Mouse (Mus musculus) neural tube, embryonic 11.5 days (tissue): ENCODE measurements around the gene Sapcd1. TPM values are rescaled to one million over a fixed set of nuclear protein-coding genes. Genes with fewer than 3 reads are reported as not detected.

Experiments used
- ATAC-seq: fragments of 200-750 bp; cut with Nextera tagmentation; 2 replicates; pipeline ENCODE4 v1.8.0; 2017; ENCODE audit warnings: moderate number of reproducible peaks, mild to moderate bottlenecking, moderate TSS enrichment, moderate library complexity; ENCODE audit not compliant: insufficient read depth, low FRiP score, low TSS enrichment
- DNase-seq: peaks from one replicate; pipeline ENCODE4 v3.0.0-alpha.2; 2015; ENCODE audit warnings: low spot score
- H3K27ac ChIP-seq: fragments of 300-500 bp; sonication (generic); 2 replicates; pipeline ENCODE4 v1.5.1; 2014; ENCODE audit warnings: low read depth, mild to moderate bottlenecking, low read length
- H3K27me3 ChIP-seq: fragments of 300-500 bp; sonication (generic); 2 replicates; pipeline ENCODE4 v1.6.1; 2014; ENCODE audit warnings: mild to moderate bottlenecking, low read length, mixed read lengths; ENCODE audit not compliant: control insufficient read depth, insufficient read depth
- H3K36me3 ChIP-seq: fragments of 300-500 bp; sonication (generic); 2 replicates; pipeline ENCODE4 v1.6.1; 2014; ENCODE audit warnings: mild to moderate bottlenecking, low read length, moderate library complexity, mixed read lengths; ENCODE audit not compliant: control insufficient read depth, insufficient read depth
- H3K4me1 ChIP-seq: fragments of 300-500 bp; sonication (generic); 2 replicates; pipeline ENCODE4 v1.6.1; 2014; ENCODE audit warnings: low read length, mixed read lengths; ENCODE audit not compliant: control insufficient read depth, insufficient read depth
- H3K4me2 ChIP-seq: fragments of 300-500 bp; sonication (generic); 2 replicates; pipeline ENCODE4 v1.6.1; 2014; ENCODE audit warnings: low read depth, mild to moderate bottlenecking, moderate library complexity
- H3K4me3 ChIP-seq: fragments of 300-500 bp; sonication (generic); 2 replicates; pipeline ENCODE4 v1.5.1; 2014; ENCODE audit warnings: low read depth, low read length
- H3K9ac ChIP-seq: fragments of 300-500 bp; sonication (generic); 2 replicates; pipeline ENCODE4 v1.6.1; 2014; ENCODE audit warnings: mild to moderate bottlenecking, low read length
- H3K9me3 ChIP-seq: fragments of 300-500 bp; sonication (generic); 2 replicates; pipeline ENCODE4 v1.6.1; 2016; ENCODE audit warnings: low read length; ENCODE audit not compliant: control insufficient read depth
- WGBS: fragments of 180-500 bp; shearing (Covaris S2); extraction: QIAGEN DNeasy Blood & Tissue Kit; methylation state at CpG from one replicate; pipeline ENCODE4 v1.1.7; 2014; 5-methylcytosine and 5-hydroxymethylcytosine counted together
- polyA plus RNA-seq: library from polyadenylated mRNA; unstranded; fragments of >200 nt; fragmentation: Nextera tagmentation; extraction: Ambion mirVana; gene quantifications from 2 replicates; pipeline ENCODE4 v1.2.1, GENCODE M21; 2014

The Sapcd1 gene
- polyA plus RNA-seq, 1 experiment from 2014 or later = 5.2 TPM

DNA sequence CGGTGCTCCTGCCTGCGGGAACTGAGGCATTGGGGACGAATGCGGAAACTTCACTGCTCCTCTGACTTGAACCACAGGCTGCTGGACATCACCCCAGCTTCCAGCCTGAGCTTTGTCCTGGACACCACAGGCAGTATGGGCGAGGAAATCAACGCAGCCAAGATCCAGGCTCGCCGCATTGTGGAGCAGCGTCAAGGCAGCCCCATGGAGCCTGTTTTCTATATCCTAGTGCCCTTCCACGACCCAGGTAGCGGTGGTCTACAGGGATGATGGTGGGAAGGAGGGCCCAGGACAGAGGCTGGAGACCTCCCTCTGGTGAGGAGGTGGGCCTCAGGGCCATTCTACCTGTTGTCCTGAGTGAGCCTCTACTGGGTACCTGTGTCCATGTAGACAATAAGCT, 7.9 kb downstream of the Sapcd1 start:
- H3K27me3 ChIP-seq = no peaks in the 10 kb centered on the region
- H3K27ac ChIP-seq = no peak overlapping the region
- ATAC-seq (no peak), DNase-seq (no peak)
- H3K36me3 ChIP-seq = peaks cover 9% of the 10 kb centered on the region
- no peak overlapping the region for H3K4me2 ChIP-seq
- H3K4me1 ChIP-seq = no peaks in the 10 kb centered on the region
- no peak overlapping the region for H3K4me3 ChIP-seq
- H3K9ac ChIP-seq = no peak overlapping the region
- 78% methylated on average over 11 of the region's 11 CpGs for whole genome bisulfite sequencing
- no peaks in the 10 kb centered on the region for H3K9me3 ChIP-seq

DNA sequence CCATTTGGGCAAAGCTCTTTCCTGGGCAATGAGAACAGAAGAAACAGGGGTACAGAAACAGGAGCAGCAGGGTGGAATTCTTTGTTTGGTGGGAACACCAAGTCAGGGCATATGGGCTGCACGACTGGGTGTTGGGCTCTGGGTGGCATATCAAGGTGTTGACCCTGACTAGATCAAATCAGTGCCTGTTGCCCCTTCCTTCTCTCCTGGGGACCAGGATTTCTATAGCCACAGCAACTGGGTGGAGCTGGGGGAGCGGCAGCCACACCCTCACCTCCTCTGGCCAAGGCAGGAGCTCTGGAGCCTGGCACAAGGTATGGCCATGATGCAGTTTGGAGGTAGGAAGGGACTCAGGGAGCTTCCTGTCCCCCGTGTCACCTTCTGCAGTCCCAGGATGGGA, 9.6 kb downstream of the Sapcd1 start:
- H3K4me1 ChIP-seq = no peaks in the 10 kb centered on the region
- WGBS = 80% methylated on average over 3 of the region's 3 CpGs

DNA sequence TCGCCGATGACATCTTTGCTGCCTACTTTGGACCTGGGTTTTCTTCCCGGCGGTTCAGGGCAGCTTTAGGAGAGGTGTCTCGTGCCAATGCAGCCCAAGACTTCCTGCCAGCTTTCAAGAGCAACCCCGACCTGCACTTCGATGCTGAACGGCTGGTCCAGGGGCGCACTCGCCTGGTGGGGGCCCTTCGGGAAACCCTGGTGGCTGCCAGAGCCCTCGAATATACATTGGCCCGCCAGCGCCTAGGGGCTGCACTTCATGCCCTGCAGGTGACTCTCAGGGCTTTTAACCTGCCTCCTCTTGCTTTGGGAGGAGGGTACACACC, 10.1 kb downstream of the Sapcd1 start:
- DNase-seq = no peak
- ATAC-seq = no peak
- Histone ChIP-seq H3K4me1 (no peaks in the 10 kb centered on the region), H3K27ac (no peak overlapping the region), H3K4me3 (no peak overlapping the region), H3K36me3 (peaks cover 23% of the 10 kb centered on the region), H3K4me2 (no peak overlapping the region), H3K27me3 (no peaks in the 10 kb centered on the region), H3K9me3 (no peaks in the 10 kb centered on the region), H3K9ac (no peak overlapping the region)
- WGBS = 77% methylated on average over 14 of the region's 14 CpGs

More for the DNA sequence above, 9.6 kb downstream of the Sapcd1 start:
- H3K9ac ChIP-seq = no peak overlapping the region
- H3K9me3 ChIP-seq = no peaks in the 10 kb centered on the region
- H3K4me2 ChIP-seq = no peak overlapping the region
- no peaks in the 10 kb centered on the region for H3K27me3 ChIP-seq
- H3K4me3 ChIP-seq = no peak overlapping the region
- ATAC-seq = no peak
- H3K27ac ChIP-seq = no peak overlapping the region
- DNase-seq = no peak
- H3K36me3 ChIP-seq = peaks cover 21% of the 10 kb centered on the region

DNA sequence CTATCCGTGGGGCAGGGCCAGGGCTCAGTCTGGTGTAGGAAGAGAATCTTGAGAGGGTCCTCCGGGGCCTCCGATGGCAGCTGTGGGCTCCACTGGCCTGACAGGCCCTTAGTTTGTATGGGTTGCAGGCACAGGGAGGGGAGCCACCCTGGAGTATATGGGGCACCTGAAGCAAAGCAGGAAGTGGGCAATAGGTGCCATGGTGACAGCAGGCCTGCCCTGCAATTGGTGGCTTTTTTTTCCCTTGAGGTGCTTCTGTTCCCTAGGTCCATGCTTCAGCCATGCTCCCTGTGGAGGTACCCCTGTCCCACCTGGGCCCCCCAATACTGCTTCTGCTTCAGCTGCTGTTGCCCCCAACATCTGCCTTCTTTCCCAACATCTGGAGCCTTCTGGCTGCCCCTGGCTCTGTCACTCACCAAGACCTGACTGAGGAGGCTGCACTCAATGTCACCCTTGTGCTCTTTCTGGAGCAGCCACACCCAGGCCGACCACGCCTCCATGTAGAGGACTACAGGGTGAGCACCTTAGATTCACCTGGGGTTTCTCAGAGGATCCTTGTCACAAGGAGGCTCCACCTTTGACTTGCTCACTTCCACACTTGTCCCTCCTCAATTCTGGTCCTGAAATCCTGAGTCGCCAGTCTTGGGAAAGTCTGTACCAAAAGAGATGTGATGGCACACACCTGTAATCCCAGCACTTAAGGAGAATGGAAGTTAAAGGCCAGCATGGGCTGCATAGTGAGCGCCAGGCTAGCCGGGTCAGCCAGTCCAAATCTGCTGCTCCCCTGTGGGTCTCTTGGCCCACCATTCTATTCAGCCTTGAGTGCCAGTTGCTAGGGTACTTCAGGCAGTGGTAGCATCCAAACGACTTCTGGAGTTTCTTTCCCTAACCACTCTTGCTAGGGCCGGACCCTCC, 10.8 kb downstream of the Sapcd1 start:
- Histone ChIP-seq H3K27ac (no peak overlapping the region), H3K9ac (no peak overlapping the region), H3K4me3 (no peak overlapping the region), H3K4me2 (no peak overlapping the region), H3K4me1 (no peaks in the 10 kb centered on the region), H3K27me3 (no peaks in the 10 kb centered on the region), H3K36me3 (peaks cover 25% of the 10 kb centered on the region), H3K9me3 (no peaks in the 10 kb centered on the region)
- no peak for ATAC-seq
- no peak for DNase-seq
- 81% methylated on average over 10 of the region's 10 CpGs for WGBS

DNA sequence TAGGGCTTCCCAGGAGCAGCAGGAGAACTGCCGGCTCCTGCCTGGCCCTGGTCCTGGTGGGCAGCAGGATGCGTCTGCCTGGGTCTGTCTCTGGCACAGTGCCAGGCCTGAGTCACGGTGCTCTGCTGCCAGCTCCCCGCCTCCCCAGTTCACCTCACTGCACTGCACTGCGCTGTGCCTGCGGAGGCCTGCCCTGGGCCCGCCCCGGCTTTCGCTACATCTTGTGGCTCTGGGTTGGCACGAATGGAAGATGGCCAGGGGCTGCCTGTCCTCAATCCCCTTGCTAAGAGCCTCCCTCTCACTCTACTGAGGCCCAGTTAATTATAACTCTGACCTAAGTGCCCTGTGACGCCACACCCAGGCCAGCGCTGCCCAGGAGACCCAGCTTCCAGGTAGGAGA, 11.4 kb downstream of the Sapcd1 start, which contains the start of gene Vwa7:
Gene Vwa7, plus strand, starts transcription at position 204 of the 400 bp plus-strand sequence.
- Histone ChIP-seq H3K4me3 (no peak within 1 kb of the TSS), H3K9ac (no peak within 1 kb of the TSS), H3K27ac (no peak within 1 kb of the TSS), H3K4me2 (no peak within 1 kb of the TSS), H3K4me1 (no peaks in the 10 kb centered on the region), H3K9me3 (no peaks in the 10 kb centered on the region), H3K36me3 (peaks cover 31% of the 10 kb centered on the region), H3K27me3 (no peaks in the 10 kb centered on the region)
- DNase-seq (no peak), ATAC-seq (no peak)
- WGBS = 84% methylated on average over 12 of the region's 12 CpGs

DNA sequence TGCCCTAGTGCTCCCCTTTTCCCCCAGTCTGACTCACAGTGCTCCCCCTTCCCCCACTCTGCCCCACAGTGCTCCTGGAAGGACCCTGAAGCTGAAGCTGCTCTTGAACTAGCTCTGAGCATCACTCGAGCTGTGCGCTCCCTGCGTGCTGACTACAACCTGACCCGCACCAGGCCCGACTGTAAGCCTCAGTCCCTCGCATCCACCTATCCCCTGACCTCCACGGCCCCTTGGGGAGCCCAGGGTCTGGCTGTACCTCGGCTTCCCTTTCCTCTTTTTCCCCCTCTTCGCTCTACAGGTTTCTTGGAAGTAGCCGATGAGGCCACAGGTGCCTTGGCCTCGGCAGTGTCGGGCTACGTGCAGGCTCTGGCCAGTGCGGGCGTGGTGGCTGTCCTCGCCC, 12.5 kb downstream of the Sapcd1 start:
- 92% methylated on average over 16 of the region's 16 CpGs for WGBS
- ATAC-seq = no peak
- Histone ChIP-seq H3K27me3 (no peaks in the 10 kb centered on the region), H3K27ac (no peak overlapping the region), H3K4me1 (no peaks in the 10 kb centered on the region), H3K36me3 (peaks cover 38% of the 10 kb centered on the region), H3K4me3 (no peak overlapping the region), H3K9ac (no peak overlapping the region), H3K9me3 (no peaks in the 10 kb centered on the region), H3K4me2 (no peak overlapping the region)
- DNase-seq = no peak

DNA sequence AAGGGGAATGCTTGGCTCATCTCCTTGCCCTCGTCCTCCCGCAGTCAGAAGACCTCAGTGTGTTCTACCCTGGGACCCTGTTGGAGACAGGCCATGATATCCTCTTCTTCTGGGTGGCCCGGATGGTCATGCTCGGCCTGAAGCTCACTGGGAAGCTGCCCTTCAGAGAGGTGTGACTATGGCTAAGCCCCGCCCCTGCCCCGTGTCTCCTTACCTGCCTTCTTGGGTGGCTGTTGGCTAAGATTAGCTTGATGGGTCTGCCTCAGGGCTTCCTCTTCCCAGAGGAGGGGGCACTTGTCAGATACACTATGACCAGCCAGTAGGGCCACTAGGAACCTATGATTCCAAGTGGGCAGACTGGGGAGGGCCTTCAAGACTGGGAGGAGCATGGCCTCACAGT, 14.6 kb downstream of the Sapcd1 start:
- Histone ChIP-seq H3K9me3 (no peaks in the 10 kb centered on the region), H3K4me3 (no peak overlapping the region), H3K9ac (no peak overlapping the region), H3K27me3 (no peaks in the 10 kb centered on the region), H3K36me3 (peaks cover 41% of the 10 kb centered on the region), H3K4me1 (no peaks in the 10 kb centered on the region), H3K4me2 (no peak overlapping the region), H3K27ac (no peak overlapping the region)
- ATAC-seq (no peak), DNase-seq (no peak)
- WGBS = 89% methylated on average over 6 of the region's 6 CpGs

DNA sequence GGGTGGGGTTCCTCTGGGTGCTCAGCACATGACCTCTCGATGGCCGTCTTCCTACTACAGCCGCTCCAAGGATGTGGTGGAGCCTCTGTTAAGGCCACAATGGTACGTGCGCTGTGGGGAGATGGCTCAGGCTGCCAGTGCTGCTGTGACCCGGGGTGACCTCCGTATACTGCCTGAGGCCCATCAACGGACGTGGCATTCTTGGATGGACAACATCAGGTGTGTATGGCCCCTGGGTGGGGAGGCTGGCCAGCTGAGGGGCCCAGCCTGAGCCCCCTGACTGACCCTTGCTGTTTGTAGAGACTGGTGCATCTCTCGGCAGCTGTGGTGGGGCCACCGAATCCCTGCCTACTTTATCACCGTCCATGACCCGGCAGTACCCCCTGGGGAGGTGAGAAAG, 15.4 kb downstream of the Sapcd1 start:
- no peak for ATAC-seq

DNA sequence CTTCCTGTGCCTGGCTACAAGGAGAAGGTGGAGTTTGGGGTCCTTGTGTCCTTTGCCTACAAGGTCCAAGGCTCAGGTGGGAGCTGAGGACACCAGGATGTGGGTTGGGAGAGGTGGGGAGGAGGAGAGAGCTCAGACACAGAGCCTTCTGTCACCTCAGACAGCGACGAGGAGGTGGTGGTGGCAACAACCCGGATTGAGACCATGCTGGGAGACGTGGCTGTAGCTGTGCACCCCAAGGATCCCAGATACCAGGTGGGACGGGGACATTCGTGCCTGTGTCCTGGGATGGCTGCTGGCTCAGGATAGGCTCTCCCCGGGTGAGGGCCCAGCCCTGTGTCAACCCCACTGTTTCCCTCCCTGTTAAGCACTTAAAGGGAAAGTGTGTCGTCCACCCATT, 16.4 kb downstream of the Sapcd1 start:
- Histone ChIP-seq H3K36me3 (peaks cover 48% of the 10 kb centered on the region), H3K27me3 (no peaks in the 10 kb centered on the region), H3K9ac (no peak overlapping the region), H3K4me3 (no peak overlapping the region), H3K9me3 (no peaks in the 10 kb centered on the region), H3K4me2 (no peak overlapping the region), H3K4me1 (no peaks in the 10 kb centered on the region), H3K27ac (no peak overlapping the region)
- 94% methylated on average over 8 of the region's 8 CpGs for WGBS
- no peak for ATAC-seq
- no peak for DNase-seq

More for the DNA sequence above, 15.4 kb downstream of the Sapcd1 start:
- no peaks in the 10 kb centered on the region for H3K27me3 ChIP-seq
- 81% methylated on average over 13 of the region's 13 CpGs for WGBS
- no peak overlapping the region for H3K4me3 ChIP-seq
- H3K27ac ChIP-seq = no peak overlapping the region
- no peaks in the 10 kb centered on the region for H3K4me1 ChIP-seq
- no peak overlapping the region for H3K4me2 ChIP-seq
- peaks cover 45% of the 10 kb centered on the region for H3K36me3 ChIP-seq
- no peak for DNase-seq
- no peak overlapping the region for H3K9ac ChIP-seq
- H3K9me3 ChIP-seq = no peaks in the 10 kb centered on the region
